ENCODE assay signal across 18 mouse cellular contexts in genomic region chr1:156901689-156902088, GRCm38 (mm10).
"Had no signal": no experiment of that assay in that cellular context is flagged by ENCODE, and none has a peak within 500 bp of the region (broad histone marks: within the 10 kb centered on the region; RNA-seq: fewer than 3 reads in every experiment).

No protein-coding gene starts in this region.

- H3K27me3 ChIP-seq: kidney, embryonic 15.5 days; liver, embryonic 13.5 days; midbrain, embryonic 13.5 days; neural tube, embryonic 12.5 days; neural tube, embryonic 15.5 days had no signal

- DNase-seq: kidney, adult 11 months; kidney, adult 8-10 months; kidney, postnatal 10 days; kidney, postnatal 36 days; layer of hippocampus, postnatal 36 days; liver, embryonic 13.5 days; lung, adult 2 months; lung, postnatal 14 days; lung, postnatal 4 days; retina, postnatal 1 day; right cerebral cortex, postnatal 25 days; thymus, adult 18-20 months; thymus, postnatal 25 days had no signal

- H3K4me1 ChIP-seq: kidney, embryonic 15.5 days; liver, embryonic 13.5 days; neural tube, embryonic 12.5 days; neural tube, embryonic 15.5 days had no signal

- H3K9me3 ChIP-seq: kidney, embryonic 15.5 days; liver, embryonic 13.5 days; midbrain, embryonic 13.5 days; neural tube, embryonic 12.5 days; neural tube, embryonic 15.5 days had no signal

- ATAC-seq: midbrain, embryonic 13.5 days had no signal

- H3K9ac ChIP-seq: kidney, embryonic 15.5 days; liver, embryonic 13.5 days; midbrain, embryonic 13.5 days; neural tube, embryonic 12.5 days; neural tube, embryonic 15.5 days had no signal

- H3K4me3 ChIP-seq: kidney, embryonic 15.5 days; left cerebral cortex, adult 2 months; liver, embryonic 13.5 days; midbrain, embryonic 13.5 days; neural tube, embryonic 12.5 days; neural tube, embryonic 15.5 days had no signal

- H3K27ac ChIP-seq: kidney, embryonic 15.5 days; left cerebral cortex, adult 2 months; liver, embryonic 13.5 days; midbrain, embryonic 13.5 days; neural tube, embryonic 12.5 days; neural tube, embryonic 15.5 days had no signal

- H3K4me2 ChIP-seq: kidney, embryonic 15.5 days; liver, embryonic 13.5 days; midbrain, embryonic 13.5 days; neural tube, embryonic 12.5 days; neural tube, embryonic 15.5 days had no signal
